Mouse (Mus musculus) CH12F3 (cell line): ENCODE measurements around the gene Tll2.

ENCODE experiments used
- in situ Hi-C: fragments of 300-500 bp; cut with MboI; formaldehyde crosslinking; loops from 2 replicates; pipeline ENCODE4 v1.14.3; 2020; ENCODE audit warnings: low sequenced_read_pairs

The Tll2 gene

GRCm38 (mm10) chr19:41206811-41207344, at the start of gene Tll2:
Gene Tll2 (minus strand): TSS chr19:41206835.
- in situ Hi-C loops, result no loop called here

- in situ Hi-C loops, result no loop called here
Measured at GRCm38 (mm10) chr19:41254584-41254983, 47.9 kb upstream of the Tll2 start.

- in situ Hi-C loops, result no loop called here
Measured at GRCm38 (mm10) chr19:41248968-41249367, 42.3 kb upstream of the Tll2 start.

GRCm38 (mm10) chr19:41248271-41248670, 41.6 kb upstream of the Tll2 start:
- in situ Hi-C loops, result no loop called here

GRCm38 (mm10) chr19:41246271-41246670, 39.6 kb upstream of the Tll2 start:
- in situ Hi-C loops, result no loop called here

- in situ Hi-C loops, result no loop called here
Measured at GRCm38 (mm10) chr19:41244581-41244980, 37.9 kb upstream of the Tll2 start.

GRCm38 (mm10) chr19:41241997-41242396, 35.4 kb upstream of the Tll2 start:
- in situ Hi-C loops, result no loop called here

- in situ Hi-C loops, result no loop called here
Measured at GRCm38 (mm10) chr19:41233698-41234097, 27.1 kb upstream of the Tll2 start.

GRCm38 (mm10) chr19:41208326-41208725, 1.7 kb upstream of the Tll2 start:
- in situ Hi-C loops, result no loop called here

GRCm38 (mm10) chr19:41206041-41206810, 409 bp downstream of the Tll2 start:
- in situ Hi-C loops, result no loop called here

GRCm38 (mm10) chr19:41204159-41205081, 2.2 kb downstream of the Tll2 start:
- in situ Hi-C loops, result no loop called here

GRCm38 (mm10) chr19:41197606-41198005, 9.0 kb downstream of the Tll2 start:
- in situ Hi-C loops, result no loop called here

GRCm38 (mm10) chr19:41193379-41193778, 13.3 kb downstream of the Tll2 start:
- in situ Hi-C loops, result no loop called here

- in situ Hi-C loops, result no loop called here
Measured at GRCm38 (mm10) chr19:41192953-41193352, 13.7 kb downstream of the Tll2 start.

GRCm38 (mm10) chr19:41191724-41192123, 14.9 kb downstream of the Tll2 start:
- in situ Hi-C loops, result no loop called here

GRCm38 (mm10) chr19:41190876-41191434, 15.7 kb downstream of the Tll2 start:
- in situ Hi-C loops, result no loop called here

GRCm38 (mm10) chr19:41177331-41177730, 29.3 kb downstream of the Tll2 start:
- in situ Hi-C loops, result no loop called here

- in situ Hi-C loops, result no loop called here
Measured at GRCm38 (mm10) chr19:41176881-41177280, 29.8 kb downstream of the Tll2 start.

- in situ Hi-C loops, result no loop called here
Measured at GRCm38 (mm10) chr19:41165914-41166235, 40.8 kb downstream of the Tll2 start.

GRCm38 (mm10) chr19:41165144-41165913, 41.3 kb downstream of the Tll2 start:
- in situ Hi-C loops, result no loop called here
